In the genomic region with DNA sequence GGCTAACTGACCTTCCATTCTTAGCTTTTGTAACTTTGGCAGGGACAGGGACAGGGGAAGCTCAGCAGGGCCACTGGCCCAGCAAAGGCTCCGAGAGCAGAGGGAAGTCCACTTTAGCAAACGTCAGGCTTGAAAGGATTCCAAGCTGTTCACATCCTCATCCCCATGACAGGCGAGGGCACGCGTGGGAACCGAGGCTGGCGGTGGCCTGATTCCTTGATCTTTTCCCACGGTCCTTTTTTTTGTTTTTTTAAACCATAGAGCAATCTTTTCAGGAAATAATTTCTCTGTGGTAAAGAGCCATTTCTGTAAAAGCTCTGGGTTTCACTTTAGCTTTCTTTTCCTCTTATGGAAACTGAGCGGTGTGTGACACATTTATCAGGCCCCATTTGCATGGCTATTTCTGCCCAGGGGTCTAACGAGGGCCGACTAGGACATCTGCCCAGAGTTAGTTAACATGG, we compare ENCODE assay signal across 8 mouse cellular contexts. TPM values are rescaled to one million over a fixed set of nuclear protein-coding genes. Genes with fewer than 3 reads are reported as not detected.
DNase-seq lines count a peak whose midpoint lies in the region; ATAC-seq and TF ChIP-seq lines count a peak whose summit lies in the region.

No protein-coding gene starts in this region.

- DNase-seq in gastrocnemius, adult 2 months = no peak
- DNase-seq in gastrocnemius, postnatal 25 days = no peak
- no peak for DNase-seq in stomach, postnatal 0 days (ENCODE audit: low spot score)
- DNase-seq in ovary, postnatal 14 days (ENCODE audit: low spot score) = no peak
- no peak for DNase-seq in spleen, postnatal 10 days (ENCODE audit: low spot score in 2 of 2)

- no peaks in the 10 kb centered on the region for H3K9me3 ChIP-seq in hindbrain, embryonic 15.5 days
- no peaks in the 10 kb centered on the region for H3K9me3 ChIP-seq in lung, embryonic 16.5 days (ENCODE audit: control insufficient read depth, low read length)
- no peaks in the 10 kb centered on the region for H3K9me3 ChIP-seq in stomach, postnatal 0 days (ENCODE audit: control insufficient read depth, low read length)

- H3K4me2 ChIP-seq in hindbrain, embryonic 15.5 days = no peak overlapping the region
- H3K4me2 ChIP-seq in lung, embryonic 16.5 days (ENCODE audit: low read depth, low read length) = peak overlapping the region; percentile 21
- H3K4me2 ChIP-seq in stomach, postnatal 0 days (replicated peaks; ENCODE audit: low read depth) = peak overlapping the region; percentile 27

- no peak for TF ChIP-seq EP300 in stomach, postnatal 0 days (optimal IDR thresholded peaks at IDR 0.05)

- H3K9ac ChIP-seq in hindbrain, embryonic 15.5 days = no peak overlapping the region
- H3K9ac ChIP-seq in lung, embryonic 16.5 days (ENCODE audit: low read length) = peak overlapping the region; percentile 1; the same call in 1 of the 2 replicates
- peak overlapping the region; percentile 45; the same call in 1 of the 2 replicates for H3K9ac ChIP-seq in stomach, postnatal 0 days (ENCODE audit: low read length)

- WGBS in hindbrain, embryonic 15.5 days = 5% methylated on average over 11 of the region's 11 CpGs
- 27% methylated on average over 11 of the region's 11 CpGs for WGBS in lung, embryonic 16.5 days
- 36% methylated on average over 11 of the region's 11 CpGs for WGBS in stomach, postnatal 0 days

- H3K36me3 ChIP-seq in hindbrain, embryonic 15.5 days = peaks cover 5% of the 10 kb centered on the region
- H3K36me3 ChIP-seq in lung, embryonic 16.5 days (ENCODE audit: control insufficient read depth, insufficient read depth, low read length) = no peaks in the 10 kb centered on the region
- H3K36me3 ChIP-seq in stomach, postnatal 0 days (ENCODE audit: control insufficient read depth, insufficient read depth, low read length) = peaks cover under 1% of the 10 kb centered on the region; the same call in 1 of the 2 replicates

- no peak for TF ChIP-seq POLR2A in cortical plate, adult 2 months (IDR thresholded peaks at IDR 0.05; ENCODE audit: extremely low read depth, insufficient read depth, low read length)

- no peak for ATAC-seq in hindbrain, embryonic 15.5 days (ENCODE audit: low FRiP score, low read depth)
- no peak for ATAC-seq in lung, embryonic 16.5 days (ENCODE audit: low read depth)
- no peak for ATAC-seq in stomach, postnatal 0 days (ENCODE audit: low FRiP score, low TSS enrichment)

- intact Hi-C loops in gastrocnemius, adult 2 months (cut with DNase I) = loop anchor here (5.0 kb wide), 1 partner anchor 37 kb away; no protein-coding TSS in a partner anchor

- no peaks in the 10 kb centered on the region for H3K27me3 ChIP-seq in hindbrain, embryonic 15.5 days
- H3K27me3 ChIP-seq in lung, embryonic 16.5 days (ENCODE audit: control insufficient read depth, insufficient read depth, low read depth, low read length) = no peaks in the 10 kb centered on the region
- no peaks in the 10 kb centered on the region for H3K27me3 ChIP-seq in stomach, postnatal 0 days (ENCODE audit: control insufficient read depth, insufficient read depth, low read length)

- peak overlapping the region; percentile 51 for H3K4me3 ChIP-seq in gastrocnemius, adult 2 months
- H3K4me3 ChIP-seq in cortical plate, adult 2 months (ENCODE audit: insufficient read depth, low read length) = no peak overlapping the region
- H3K4me3 ChIP-seq in hindbrain, embryonic 15.5 days = no peak overlapping the region
- H3K4me3 ChIP-seq in lung, embryonic 16.5 days (ENCODE audit: low read length) = no peak overlapping the region
- H3K4me3 ChIP-seq in stomach, postnatal 0 days (ENCODE audit: low read depth, low read length) = no peak overlapping the region

- peaks cover 38% of the 10 kb centered on the region for H3K4me1 ChIP-seq in cortical plate, adult 2 months (ENCODE audit: control insufficient read depth, insufficient read depth, low read length)
- H3K4me1 ChIP-seq in hindbrain, embryonic 15.5 days (replicated peaks) = peaks cover 98% of the 10 kb centered on the region
- peaks cover 82% of the 10 kb centered on the region for H3K4me1 ChIP-seq in lung, embryonic 16.5 days (replicated peaks; ENCODE audit: control insufficient read depth, insufficient read depth, low read length)
- peaks cover 15% of the 10 kb centered on the region for H3K4me1 ChIP-seq in stomach, postnatal 0 days (replicated peaks; ENCODE audit: control insufficient read depth, insufficient read depth)

- no peak for TF ChIP-seq CTCF in gastrocnemius, adult 2 months (IDR thresholded peaks at IDR 0.05)
- TF ChIP-seq CTCF in cortical plate, adult 2 months (IDR thresholded peaks at IDR 0.05; ENCODE audit: extremely low read depth, insufficient read depth, low read length) = no peak
- no peak for TF ChIP-seq CTCF in stomach, postnatal 0 days (IDR thresholded peaks at IDR 0.05; ENCODE audit: low read depth)

- peak overlapping the region; percentile 79 for H3K27ac ChIP-seq in gastrocnemius, adult 2 months
- H3K27ac ChIP-seq in cortical plate, adult 2 months (ENCODE audit: insufficient read depth, low read length) = peak overlapping the region; percentile 24; the same call in 1 of the 2 replicates
- peak overlapping the region; percentile 73 for H3K27ac ChIP-seq in hindbrain, embryonic 15.5 days (replicated peaks)
- H3K27ac ChIP-seq in lung, embryonic 16.5 days (ENCODE audit: low read length) = peak overlapping the region; percentile 58
- H3K27ac ChIP-seq in stomach, postnatal 0 days (replicated peaks) = peak overlapping the region; percentile 56

RNA-seq across cellular contexts. Expression of gene Vps37b, which starts 17.2 kb away (rescaled TPM):
- 1 to 10 TPM; 4.1 to 6.2 TPM for total RNA-seq in gastrocnemius, adult 2 months (2021)
- total RNA-seq in gastrocnemius, postnatal 25 days (2021) = 1 to 10 TPM; 4.2 to 6.3 TPM
- polyA plus RNA-seq in cortical plate, adult 2 months (2012; rRNA removed) = 48.4 and 48.7 TPM in 2 replicates
- polyA plus RNA-seq in hindbrain, embryonic 15.5 days (2015; fragmentation: Nextera tagmentation; extraction: Ambion mirVana) = 75.5 and 82.4 TPM in 2 replicates
- 39.2 and 41.6 TPM in 2 replicates for polyA plus RNA-seq in lung, embryonic 16.5 days (2015; fragmentation: Nextera tagmentation; extraction: Ambion mirVana)
- 31.0 and 35.8 TPM in 2 replicates for polyA plus RNA-seq in stomach, postnatal 0 days (2015; fragmentation: Nextera tagmentation; extraction: Ambion mirVana)

RNA-seq across cellular contexts. Expression of gene Hip1r, which starts 41.4 kb away (rescaled TPM):
- total RNA-seq in gastrocnemius, adult 2 months (2021) = 10 to 100 TPM in 1 of 2 experiments, 1 to 10 TPM in 1; 5.6 to 14.3 TPM
- 1 to 10 TPM; 6.2 to 6.6 TPM for total RNA-seq in gastrocnemius, postnatal 25 days (2021)
- polyA plus RNA-seq in cortical plate, adult 2 months (2012; rRNA removed) = 42.1 and 46.6 TPM in 2 replicates
- polyA plus RNA-seq in hindbrain, embryonic 15.5 days (2015; fragmentation: Nextera tagmentation; extraction: Ambion mirVana) = 33.9 and 34.2 TPM in 2 replicates
- 13.8 and 14.5 TPM in 2 replicates for polyA plus RNA-seq in lung, embryonic 16.5 days (2015; fragmentation: Nextera tagmentation; extraction: Ambion mirVana)
- 31.2 and 32.2 TPM in 2 replicates for polyA plus RNA-seq in stomach, postnatal 0 days (2015; fragmentation: Nextera tagmentation; extraction: Ambion mirVana)

Comparison
In these comparisons a context has a peak if more than half of its experiments do, and no peak if none do; other contexts are left out.
1. H3K27ac ChIP-seq: peak in every context shown above with its lines; median percentile 79 in gastrocnemius, adult 2 months; 73 in hindbrain, embryonic 15.5 days; 58 in lung, embryonic 16.5 days; 56 in stomach, postnatal 0 days; 24 in cortical plate, adult 2 months.